Mouse (Mus musculus): Measurements from ENCODE around the gene Chst4. TPM values are rescaled to one million over a fixed set of nuclear protein-coding genes. Genes with fewer than 3 reads are reported as not detected.

Gene Chst4
- not detected in 2 replicates for polyA plus RNA-seq (2016; fragmentation: Nextera tagmentation; extraction: Ambion mirVana)

DNA sequence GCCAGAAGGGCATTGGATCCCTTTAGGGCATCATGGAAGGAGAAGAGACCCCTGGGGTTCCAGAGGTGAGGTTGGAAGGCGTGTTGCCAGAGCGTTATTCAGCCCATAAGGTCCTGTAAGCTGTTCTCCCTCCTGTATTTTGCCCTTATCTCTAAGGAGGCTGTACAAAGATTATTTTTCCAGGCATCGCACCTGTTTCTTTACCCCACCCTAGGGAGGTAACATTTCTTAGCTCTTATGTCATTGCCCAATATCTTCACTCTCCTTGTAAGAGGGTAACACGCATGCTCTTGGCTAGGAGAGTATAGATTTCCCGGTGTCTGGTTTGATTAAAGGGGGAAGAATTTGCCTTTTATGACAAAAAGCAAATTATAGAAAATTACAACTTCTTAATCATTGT, at the start of gene Chst4:
Gene Chst4 (minus strand): TSS at position 82 of the 400 bp plus-strand sequence.
- H3K4me1 ChIP-seq = peaks cover 5% of the 10 kb centered on the region; the same call in 1 of the 2 replicates
- DNase-seq (ENCODE audit: extremely low spot score, low spot score) = no peak
- no peaks in the 10 kb centered on the region for H3K27me3 ChIP-seq (ENCODE audit: poor library complexity, severe bottlenecking)
- H3K4me3 ChIP-seq = no peak within 1 kb of the TSS
- H3K9me3 ChIP-seq = no peaks in the 10 kb centered on the region
- WGBS = 86% methylated on average over 5 of the region's 5 CpGs
- no peaks in the 10 kb centered on the region for H3K36me3 ChIP-seq (replicated peaks)
- H3K27ac ChIP-seq = no peak within 1 kb of the TSS

- Histone ChIP-seq H3K36me3 (replicated peaks) (peaks cover 56% of the 10 kb centered on the region), H3K27ac (no peak overlapping the region), H3K9me3 (peaks cover 10% of the 10 kb centered on the region; the same call in 1 of the 2 replicates), H3K4me1 (peaks cover 23% of the 10 kb centered on the region), H3K27me3 (ENCODE audit: poor library complexity, severe bottlenecking) (no peaks in the 10 kb centered on the region), H3K4me3 (no peak overlapping the region)
- WGBS = 80% methylated on average over 11 of the region's 11 CpGs
- DNase-seq (ENCODE audit: extremely low spot score, low spot score) = no peak
These were observed 43.0 kb upstream of the Chst4 start for GRCm38 (mm10) chr8:110082416-110083105.

- Histone ChIP-seq H3K4me3 (peak within 1 kb of the TSS; percentile 89), H3K9me3 (no peaks in the 10 kb centered on the region), H3K27ac (peak within 1 kb of the TSS; percentile 84), H3K36me3 (replicated peaks) (peaks cover 27% of the 10 kb centered on the region), H3K27me3 (ENCODE audit: poor library complexity, severe bottlenecking) (no peaks in the 10 kb centered on the region), H3K4me1 (peaks cover 23% of the 10 kb centered on the region)
- WGBS = 8% methylated on average over 54 of the region's 54 CpGs
- peak; percentile 64 for DNase-seq (ENCODE audit: extremely low spot score, low spot score)
These were observed 40.0 kb upstream of the Chst4 start, which contains the start of gene Zfp612 for GRCm38 (mm10) chr8:110079282-110080221. Zfp612 (plus strand) TSS chr8:110079746.

DNA sequence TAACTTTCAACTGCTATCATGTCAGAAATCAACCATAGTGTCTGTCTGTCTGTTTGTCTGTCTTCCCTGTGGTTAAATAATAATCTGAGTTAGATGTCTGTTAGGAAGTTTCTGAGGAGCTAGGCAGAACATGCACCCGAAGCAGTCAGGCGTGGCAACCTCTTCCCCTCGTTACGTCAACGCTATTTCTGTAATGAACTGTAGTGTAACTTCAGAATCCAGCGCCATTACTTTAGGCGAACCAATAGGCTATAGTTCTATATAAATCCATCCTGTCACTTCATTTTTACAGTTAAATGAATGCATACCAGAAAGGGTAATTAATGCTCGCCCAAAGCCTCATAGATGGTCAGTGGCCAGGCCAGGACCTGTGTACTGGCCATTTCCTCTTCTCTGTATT, 35.0 kb upstream of the Chst4 start:
- H3K4me3 ChIP-seq = no peak overlapping the region
- H3K36me3 ChIP-seq (replicated peaks) = no peaks in the 10 kb centered on the region
- H3K27ac ChIP-seq = no peak overlapping the region
- no peak for DNase-seq (ENCODE audit: extremely low spot score, low spot score)
- H3K9me3 ChIP-seq = no peaks in the 10 kb centered on the region
- 88% methylated on average over 8 of the region's 8 CpGs for WGBS
- peaks cover 4% of the 10 kb centered on the region for H3K4me1 ChIP-seq
- no peaks in the 10 kb centered on the region for H3K27me3 ChIP-seq (ENCODE audit: poor library complexity, severe bottlenecking)

GRCm38 (mm10) chr8:110071600-110071999, 32.1 kb upstream of the Chst4 start:
- DNase-seq (ENCODE audit: extremely low spot score, low spot score) = peak; percentile 58
- Histone ChIP-seq H3K4me3 (no peak overlapping the region), H3K27ac (no peak overlapping the region), H3K27me3 (ENCODE audit: poor library complexity, severe bottlenecking) (no peaks in the 10 kb centered on the region), H3K9me3 (no peaks in the 10 kb centered on the region; the same call in 1 of the 2 replicates), H3K4me1 (no peaks in the 10 kb centered on the region), H3K36me3 (replicated peaks) (no peaks in the 10 kb centered on the region)
- WGBS = 15% methylated on average over 9 of the region's 9 CpGs

DNA sequence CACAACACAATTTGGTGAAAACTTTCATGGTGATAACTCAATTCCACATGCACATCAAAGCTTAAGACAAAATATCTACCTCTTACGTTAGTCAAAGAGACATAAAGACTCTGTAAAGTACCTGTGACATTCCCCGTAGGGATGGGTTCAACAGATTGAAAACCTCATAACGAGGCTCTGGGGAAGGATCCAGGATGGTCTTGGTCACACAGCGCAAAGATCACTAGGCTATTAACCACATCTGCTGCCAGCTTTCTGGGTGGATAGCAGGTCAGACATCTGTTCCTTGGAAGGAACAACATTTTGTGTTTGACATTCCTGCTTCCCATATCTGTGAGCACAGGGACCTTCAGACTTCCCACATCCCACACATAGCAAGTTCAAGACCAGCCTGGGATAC, 30.2 kb upstream of the Chst4 start:
- H3K27ac ChIP-seq = no peak overlapping the region
- no peak for DNase-seq (ENCODE audit: extremely low spot score, low spot score)
- H3K36me3 ChIP-seq (replicated peaks) = no peaks in the 10 kb centered on the region
- H3K9me3 ChIP-seq = no peaks in the 10 kb centered on the region; the same call in 1 of the 2 replicates
- no peaks in the 10 kb centered on the region for H3K4me1 ChIP-seq
- 89% methylated on average over 4 of the region's 4 CpGs for WGBS
- H3K27me3 ChIP-seq (ENCODE audit: poor library complexity, severe bottlenecking) = no peaks in the 10 kb centered on the region
- H3K4me3 ChIP-seq = no peak overlapping the region

DNA sequence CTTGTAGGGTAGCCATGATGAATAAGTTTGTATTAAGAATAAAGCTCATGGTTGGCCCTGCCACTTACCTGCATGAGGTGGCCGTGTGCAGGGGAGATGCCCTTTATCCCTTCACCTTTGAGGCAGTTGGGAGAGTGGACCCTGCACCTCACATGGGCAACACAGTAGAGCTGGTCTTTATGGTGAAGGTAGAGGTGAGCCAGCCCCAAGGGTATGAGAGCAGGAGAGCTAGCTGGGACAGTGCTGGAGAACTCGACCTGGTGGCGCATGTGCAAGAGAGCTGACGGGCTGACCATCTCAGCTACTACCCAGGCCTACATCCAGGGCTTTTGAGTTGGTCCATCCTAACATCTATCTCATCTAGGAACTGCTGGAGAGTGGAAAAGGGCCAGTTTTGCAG, 26.1 kb upstream of the Chst4 start:
- WGBS = 92% methylated on average over 4 of the region's 4 CpGs
- no peaks in the 10 kb centered on the region; the same call in 1 of the 2 replicates for H3K9me3 ChIP-seq
- no peak overlapping the region for H3K4me3 ChIP-seq
- no peaks in the 10 kb centered on the region for H3K36me3 ChIP-seq (replicated peaks)
- no peaks in the 10 kb centered on the region for H3K27me3 ChIP-seq (ENCODE audit: poor library complexity, severe bottlenecking)
- H3K4me1 ChIP-seq = no peaks in the 10 kb centered on the region
- no peak for DNase-seq (ENCODE audit: extremely low spot score, low spot score)
- no peak overlapping the region for H3K27ac ChIP-seq

DNA sequence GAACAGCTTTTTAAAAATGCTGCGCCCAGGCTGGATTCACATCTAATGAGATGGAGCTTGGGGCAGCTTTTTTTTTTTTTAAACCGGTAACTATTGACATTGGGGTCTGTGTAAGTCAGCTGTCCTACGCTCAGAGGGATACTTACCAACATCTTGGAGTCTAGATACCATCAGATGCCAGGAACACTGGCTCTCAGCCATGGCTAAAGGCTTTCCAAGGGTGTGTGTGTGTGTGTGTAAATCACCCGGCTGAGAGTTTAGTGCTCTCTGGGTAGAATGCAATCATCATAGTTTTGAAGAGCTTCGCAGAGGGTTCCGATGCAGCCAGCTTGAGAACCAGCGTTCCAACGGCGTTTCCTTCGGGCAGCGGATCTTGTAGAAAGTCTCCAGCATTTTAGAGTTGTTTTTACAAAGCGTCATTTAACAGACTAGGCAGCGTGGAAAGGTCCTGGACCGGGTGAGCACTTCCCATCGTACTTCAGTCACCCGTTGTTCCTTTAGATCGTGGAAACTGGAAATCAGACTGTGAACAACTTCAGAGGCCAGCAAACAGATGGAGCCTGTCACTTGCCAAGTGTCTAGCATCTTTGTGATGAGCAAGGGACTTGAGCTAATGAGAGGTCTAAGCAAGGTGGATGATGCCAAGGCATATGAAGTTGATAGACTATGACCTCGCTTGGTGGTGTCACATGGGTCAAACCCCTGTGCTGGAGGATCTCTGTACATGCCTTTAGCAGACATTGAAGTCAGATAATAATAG, 25.2 kb upstream of the Chst4 start:
- Histone ChIP-seq H3K27me3 (ENCODE audit: poor library complexity, severe bottlenecking) (no peaks in the 10 kb centered on the region), H3K4me1 (no peaks in the 10 kb centered on the region), H3K27ac (no peak overlapping the region), H3K9me3 (no peaks in the 10 kb centered on the region; the same call in 1 of the 2 replicates), H3K4me3 (no peak overlapping the region), H3K36me3 (replicated peaks) (no peaks in the 10 kb centered on the region)
- no peak for DNase-seq (ENCODE audit: extremely low spot score, low spot score)
- 95% methylated on average over 18 of the region's 18 CpGs for WGBS

DNA sequence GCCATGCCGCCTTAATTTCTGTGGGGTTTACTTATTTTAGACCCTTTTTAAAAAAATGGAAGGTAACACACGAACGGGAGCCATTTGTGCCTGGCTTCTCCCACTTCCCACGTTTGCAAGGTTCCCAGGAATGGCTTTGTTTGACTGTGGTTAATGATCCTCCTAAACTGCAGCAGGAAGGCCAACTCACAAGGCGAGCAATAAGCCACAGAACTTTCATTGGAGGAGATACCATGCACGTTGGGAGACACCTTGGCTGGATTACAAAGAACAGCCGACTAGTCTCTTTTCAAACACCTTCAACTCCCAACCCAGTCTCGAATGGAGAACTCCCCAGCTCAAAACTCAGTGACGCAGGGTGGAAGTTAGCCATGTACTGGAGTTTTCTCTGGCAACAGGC, 24.6 kb upstream of the Chst4 start:
- WGBS = 82% methylated on average over 9 of the region's 9 CpGs
- Histone ChIP-seq H3K9me3 (no peaks in the 10 kb centered on the region; the same call in 1 of the 2 replicates), H3K27ac (no peak overlapping the region), H3K27me3 (ENCODE audit: poor library complexity, severe bottlenecking) (no peaks in the 10 kb centered on the region), H3K36me3 (replicated peaks) (no peaks in the 10 kb centered on the region), H3K4me3 (no peak overlapping the region), H3K4me1 (no peaks in the 10 kb centered on the region)
- DNase-seq (ENCODE audit: extremely low spot score, low spot score) = no peak

- no peaks in the 10 kb centered on the region for H3K4me1 ChIP-seq
- 87% methylated on average over 8 of the region's 8 CpGs for WGBS
- no peak for DNase-seq (ENCODE audit: extremely low spot score, low spot score)
- no peak overlapping the region for H3K4me3 ChIP-seq
- no peaks in the 10 kb centered on the region for H3K9me3 ChIP-seq
- no peak overlapping the region for H3K27ac ChIP-seq
- no peaks in the 10 kb centered on the region for H3K27me3 ChIP-seq (ENCODE audit: poor library complexity, severe bottlenecking)
- no peaks in the 10 kb centered on the region for H3K36me3 ChIP-seq (replicated peaks)
These were observed 18.7 kb upstream of the Chst4 start for GRCm38 (mm10) chr8:110058207-110058606.

DNA sequence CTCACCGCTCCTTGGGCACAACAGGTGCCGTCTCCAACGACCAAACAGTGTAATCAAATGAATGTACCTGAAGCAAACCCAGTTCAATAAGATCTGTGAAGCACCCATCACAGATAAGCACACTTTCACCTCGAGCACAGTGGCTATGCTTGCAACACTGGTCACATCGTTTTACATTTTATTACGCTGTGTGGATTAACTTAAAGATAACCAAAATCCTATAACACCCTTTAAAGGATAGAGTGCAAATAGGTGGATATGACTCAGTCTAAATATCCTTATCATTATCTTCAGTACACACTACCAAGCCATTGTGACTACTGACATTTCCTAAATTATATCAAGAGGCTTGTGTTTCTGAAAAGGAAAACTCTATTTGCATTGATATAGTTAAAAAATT, 11.7 kb upstream of the Chst4 start:
- Histone ChIP-seq H3K27ac (no peak overlapping the region), H3K4me3 (no peak overlapping the region), H3K4me1 (no peaks in the 10 kb centered on the region), H3K36me3 (replicated peaks) (no peaks in the 10 kb centered on the region), H3K27me3 (ENCODE audit: poor library complexity, severe bottlenecking) (no peaks in the 10 kb centered on the region), H3K9me3 (no peaks in the 10 kb centered on the region)
- no peak for DNase-seq (ENCODE audit: extremely low spot score, low spot score)
- 85% methylated on average over 6 of the region's 6 CpGs for WGBS

DNA sequence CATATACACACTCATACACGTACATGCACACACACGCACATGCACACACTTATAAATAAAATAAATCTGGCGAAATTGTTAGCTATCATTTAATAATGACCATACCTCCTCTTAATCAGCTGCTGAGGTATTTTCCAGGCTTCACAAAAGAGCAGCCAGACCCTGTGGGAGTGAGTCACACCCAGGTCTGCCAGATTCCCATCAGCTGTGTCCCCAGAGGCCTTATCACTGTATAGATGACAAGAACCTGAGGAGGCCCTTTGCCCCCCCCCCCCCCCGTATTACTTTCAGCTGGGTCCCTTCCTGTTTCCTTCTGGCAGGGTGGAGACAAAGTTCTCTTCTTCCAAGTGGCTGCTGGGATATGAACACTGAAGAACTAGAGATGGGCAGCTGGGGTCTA, 969 bp upstream of the Chst4 start:
- Histone ChIP-seq H3K27me3 (ENCODE audit: poor library complexity, severe bottlenecking) (no peaks in the 10 kb centered on the region), H3K9me3 (no peaks in the 10 kb centered on the region), H3K36me3 (replicated peaks) (no peaks in the 10 kb centered on the region), H3K27ac (no peak overlapping the region), H3K4me3 (no peak overlapping the region), H3K4me1 (peaks cover 5% of the 10 kb centered on the region; the same call in 1 of the 2 replicates)
- WGBS = 72% methylated on average over 4 of the region's 4 CpGs
- DNase-seq (ENCODE audit: extremely low spot score, low spot score) = no peak
